Mouse (Mus musculus): ENCODE data around the gene Sirpa.

- no peak for TF ChIP-seq CTCF (IDR thresholded peaks at IDR 0.05; ENCODE audit: low read depth)
- TF ChIP-seq EP300 (optimal IDR thresholded peaks at IDR 0.05), result no peak
These were observed 41.3 kb downstream of the Sirpa start for GRCm38 (mm10) chr2:129633982-129634381.
